Mouse (Mus musculus) mature B cell (primary cell): ENCODE measurements around the gene Olfr729.

ENCODE experiments used
- in situ Hi-C: fragments of 300-500 bp; cut with MboI; formaldehyde crosslinking; loops from 2 replicates; pipeline ENCODE4 v1.14.3; 2019

Gene Olfr729

GRCm38 (mm10) chr14:50152810-50153209 is at the start of gene Olfr729:
Gene Olfr729, minus strand, starts transcription at chr14:50152910.
- in situ Hi-C loops, result no loop called here

GRCm38 (mm10) chr14:50188098-50188497 is 35.4 kb upstream of the Olfr729 start, which contains the start of gene Olfr730:
Gene Olfr730, minus strand, starts transcription at chr14:50188198.
- in situ Hi-C loops, result no loop called here

GRCm38 (mm10) chr14:50142580-50142979 is 10.1 kb downstream of the Olfr729 start, which contains the start of gene Olfr728:
Gene Olfr728, minus strand, starts transcription at chr14:50142680.
- in situ Hi-C loops, result no loop called here

- in situ Hi-C loops, result no loop called here
Measured at GRCm38 (mm10) chr14:50122886-50123285, 29.8 kb downstream of the Olfr729 start, which contains the start of gene Olfr727. Gene Olfr727, plus strand, starts transcription at chr14:50123186.
